Mouse (Mus musculus) forebrain, embryonic 13.5 days (tissue): ENCODE results near the gene Gbp2. TPM values are rescaled to one million over a fixed set of nuclear protein-coding genes. Genes with fewer than 3 reads are reported as not detected.

Experiments used
- ATAC-seq: fragments of 200-750 bp; cut with Nextera tagmentation; 2 replicates; pipeline ENCODE4 v1.8.0; 2017
- H3K27ac ChIP-seq: fragments of 300-500 bp; sonication (generic); 2 replicates; pipeline ENCODE4 v1.5.1; 2015; ENCODE audit warnings: inconsistent platforms, mild to moderate bottlenecking, moderate library complexity
- H3K27me3 ChIP-seq: fragments of 300-500 bp; sonication (generic); 2 replicates; pipeline ENCODE4 v1.6.1; 2015; ENCODE audit warnings: mild to moderate bottlenecking, inconsistent platforms
- H3K36me3 ChIP-seq: fragments of 300-500 bp; sonication (generic); 2 replicates; pipeline ENCODE4 v1.6.1; 2015; ENCODE audit warnings: mild to moderate bottlenecking, inconsistent platforms; ENCODE audit not compliant: poor library complexity, severe bottlenecking
- H3K4me1 ChIP-seq: fragments of 300-500 bp; sonication (generic); 2 replicates; pipeline ENCODE4 v1.6.1; 2015; ENCODE audit warnings: inconsistent platforms
- H3K4me2 ChIP-seq: fragments of 300-500 bp; sonication (generic); 2 replicates; pipeline ENCODE4 v1.6.1; 2015; ENCODE audit warnings: inconsistent platforms, mild to moderate bottlenecking, moderate library complexity
- H3K4me3 ChIP-seq: fragments of 300-500 bp; sonication (generic); 2 replicates; pipeline ENCODE4 v1.5.1; 2015; ENCODE audit warnings: mild to moderate bottlenecking, inconsistent platforms
- H3K9ac ChIP-seq: fragments of 300-500 bp; sonication (generic); 2 replicates; pipeline ENCODE4 v1.6.1; 2015; ENCODE audit warnings: mild to moderate bottlenecking, inconsistent platforms
- H3K9me3 ChIP-seq: fragments of 300-500 bp; sonication (generic); replicated peaks from 2 replicates; pipeline ENCODE4 v1.6.1; 2016; ENCODE audit warnings: inconsistent platforms
- WGBS: fragments of 180-500 bp; shearing (Covaris S2); methylation state at CpG from one replicate; pipeline ENCODE4 v1.1.7; 2015; 5-methylcytosine and 5-hydroxymethylcytosine counted together
- polyA plus RNA-seq: library from polyadenylated mRNA; unstranded; fragments of >200 nt; fragmentation: Nextera tagmentation; extraction: Ambion mirVana; gene quantifications from 2 replicates; pipeline ENCODE4 v1.2.1, GENCODE M21; 2015

Gbp2 gene
- 0.15 and 0.19 TPM in 2 replicates for polyA plus RNA-seq

DNA sequence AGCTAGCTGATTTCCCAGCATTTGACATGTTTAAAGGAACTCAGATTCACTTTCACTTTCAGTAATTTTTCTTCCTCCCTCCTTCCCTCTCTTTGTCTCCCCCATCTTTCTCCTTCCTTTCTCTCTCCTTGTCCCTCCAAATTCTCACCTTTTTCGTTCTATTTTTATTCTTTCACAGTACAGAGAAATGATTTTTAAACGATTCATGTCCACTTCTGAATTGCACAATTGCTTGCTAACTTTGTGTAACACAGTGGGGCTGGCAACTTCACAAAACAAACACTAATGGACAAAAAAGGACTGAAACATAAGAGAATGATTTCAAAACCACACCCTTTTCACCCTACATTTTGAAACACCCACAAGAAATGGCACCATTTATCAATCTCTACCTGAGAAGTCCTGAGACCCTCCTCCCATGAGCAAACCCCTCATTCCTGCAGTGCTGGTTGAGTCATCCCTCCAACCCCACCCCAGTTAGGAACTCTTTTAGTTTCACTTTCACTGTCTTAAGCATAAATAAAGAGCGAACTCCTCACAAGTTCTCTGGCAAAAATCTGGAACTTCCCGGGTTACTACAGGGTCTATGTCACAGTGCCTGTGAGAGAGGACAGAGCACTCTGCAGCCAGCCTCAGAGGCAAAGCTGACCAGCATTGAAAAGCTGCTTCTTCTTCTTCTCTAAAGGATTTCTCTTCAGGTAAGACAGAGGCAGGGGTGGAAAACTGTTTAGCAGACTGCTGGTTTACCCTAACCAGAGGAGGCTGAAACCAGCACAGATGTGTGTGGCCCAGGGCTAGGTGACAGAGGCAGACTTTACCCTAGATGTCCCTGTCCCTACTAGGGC, at the start of gene Gbp2:
Gene Gbp2 (plus strand): TSS at position 492 of the 845 bp plus-strand sequence.
- H3K4me3 ChIP-seq, result no peak within 1 kb of the TSS
- 76% methylated on average over 4 of the region's 4 CpGs for WGBS

GRCm38 (mm10) chr3:142570738-142571137, 49.7 kb upstream of the Gbp2 start:
- no peak overlapping the region for H3K27ac ChIP-seq
- H3K4me2 ChIP-seq, result no peak overlapping the region
- no peaks in the 10 kb centered on the region for H3K36me3 ChIP-seq
- H3K9ac ChIP-seq, result no peak overlapping the region
- no peak for ATAC-seq
- no peak overlapping the region for H3K4me3 ChIP-seq
- WGBS, result 92% methylated on average over 4 of the region's 4 CpGs
- H3K4me1 ChIP-seq, result no peaks in the 10 kb centered on the region
- H3K27me3 ChIP-seq, result no peaks in the 10 kb centered on the region
- H3K9me3 ChIP-seq, result no peaks in the 10 kb centered on the region

More for the DNA sequence above, at the start of gene Gbp2:
- ATAC-seq, result 0 out of 2 replicates have a peak, but pooled peaks have one; percentile 30
- Histone ChIP-seq H3K9me3 (no peaks in the 10 kb centered on the region), H3K4me2 (no peak within 1 kb of the TSS), H3K9ac (no peak within 1 kb of the TSS), H3K4me1 (0 out of 2 replicates have a peak, but pooled peaks cover 4% of the 10 kb centered on the region), H3K27me3 (no peaks in the 10 kb centered on the region), H3K36me3 (no peaks in the 10 kb centered on the region), H3K27ac (no peak within 1 kb of the TSS)

DNA sequence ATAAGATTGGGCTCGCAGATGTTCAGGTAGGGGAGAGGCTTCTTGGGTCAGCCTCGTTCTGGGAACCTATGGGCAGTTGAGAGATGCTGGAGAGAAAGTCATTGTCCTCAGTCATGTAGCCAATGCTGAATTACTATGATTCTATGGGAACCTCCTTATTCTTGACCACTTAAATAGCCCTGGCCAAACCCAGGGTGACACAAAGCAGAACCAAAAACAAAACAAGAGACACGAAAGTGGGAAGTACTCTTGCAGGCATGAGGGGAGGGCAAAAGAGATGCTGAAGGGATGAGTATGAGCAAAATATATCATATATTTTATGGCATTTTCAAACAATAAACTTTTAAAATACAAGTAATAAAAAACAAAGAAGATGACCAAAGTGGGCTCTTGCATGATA, 43.3 kb upstream of the Gbp2 start:
- Histone ChIP-seq H3K4me3 (no peak overlapping the region), H3K9me3 (no peaks in the 10 kb centered on the region), H3K27ac (no peak overlapping the region), H3K36me3 (no peaks in the 10 kb centered on the region), H3K4me1 (no peaks in the 10 kb centered on the region), H3K4me2 (no peak overlapping the region), H3K9ac (no peak overlapping the region), H3K27me3 (no peaks in the 10 kb centered on the region)
- no peak for ATAC-seq
- 87% methylated on average over 3 of the region's 3 CpGs for WGBS

DNA sequence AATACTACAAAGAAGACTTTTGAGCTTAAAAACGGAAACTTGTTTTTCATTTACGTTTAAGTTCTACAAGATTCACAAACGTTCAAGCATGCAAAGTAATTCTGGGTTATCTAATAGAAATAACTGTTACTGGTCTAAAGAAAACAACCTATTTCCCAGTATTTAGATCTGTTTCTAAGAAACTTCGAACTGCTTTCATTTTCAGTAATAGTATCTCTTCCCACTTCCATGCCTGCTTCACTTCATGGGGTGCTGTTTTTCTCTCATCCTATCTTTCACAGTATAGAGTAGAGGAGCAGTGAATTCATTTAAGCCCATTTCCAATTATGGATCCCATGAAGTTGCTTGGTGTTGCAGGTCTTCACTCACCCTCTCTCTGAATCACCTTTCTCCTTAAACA, 42.1 kb upstream of the Gbp2 start:
- H3K9ac ChIP-seq, result no peak overlapping the region
- H3K4me3 ChIP-seq, result no peak overlapping the region
- no peaks in the 10 kb centered on the region for H3K36me3 ChIP-seq
- no peak overlapping the region for H3K27ac ChIP-seq
- H3K4me2 ChIP-seq, result no peak overlapping the region
- no peaks in the 10 kb centered on the region for H3K27me3 ChIP-seq
- ATAC-seq, result no peak
- no peaks in the 10 kb centered on the region for H3K4me1 ChIP-seq
- no peaks in the 10 kb centered on the region for H3K9me3 ChIP-seq
- 91% methylated on average over 4 of the region's 4 CpGs for WGBS

DNA sequence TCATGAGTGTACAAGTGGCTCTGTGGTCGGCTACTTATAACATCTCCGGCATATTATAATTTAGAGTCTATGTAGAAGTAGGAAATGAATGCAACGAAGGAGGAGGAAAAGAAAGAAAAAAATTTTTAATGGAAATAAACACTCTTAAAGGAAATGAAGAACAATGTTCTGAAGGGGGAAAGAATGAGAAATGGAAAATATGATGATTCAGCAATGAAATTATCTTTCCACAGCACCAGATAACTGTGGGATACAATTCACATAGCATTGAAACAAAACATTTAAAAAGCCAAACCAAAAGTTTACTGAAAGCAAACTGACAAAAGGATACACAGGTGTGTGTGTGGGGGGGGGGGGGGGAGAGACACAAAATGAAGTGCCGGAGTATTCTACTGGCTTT, 37.3 kb upstream of the Gbp2 start:
- ATAC-seq, result no peak
- 93% methylated on average over 4 of the region's 4 CpGs for WGBS
- H3K27me3 ChIP-seq, result no peaks in the 10 kb centered on the region

DNA sequence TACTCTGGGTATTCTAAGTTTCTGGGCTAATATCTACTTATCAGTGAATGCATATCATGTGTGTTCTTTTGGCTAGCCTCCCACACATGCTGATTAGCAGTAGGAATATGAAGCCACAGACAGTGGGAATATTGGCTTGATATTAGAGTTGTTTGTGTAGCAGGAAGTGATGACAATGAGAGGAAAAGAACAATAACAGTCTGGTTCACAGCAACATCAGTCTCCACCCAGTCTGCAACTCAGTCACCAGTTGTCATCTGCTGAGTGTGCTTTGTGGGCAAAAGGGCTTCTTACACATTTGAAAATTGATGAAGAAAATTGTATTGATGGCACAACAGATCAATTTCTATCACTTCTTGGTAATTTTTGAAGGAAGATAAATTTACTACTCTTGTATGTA, 33.0 kb upstream of the Gbp2 start:
- Histone ChIP-seq H3K4me2 (no peak overlapping the region), H3K9me3 (no peaks in the 10 kb centered on the region), H3K4me1 (no peaks in the 10 kb centered on the region), H3K27me3 (no peaks in the 10 kb centered on the region), H3K4me3 (no peak overlapping the region), H3K36me3 (no peaks in the 10 kb centered on the region), H3K9ac (no peak overlapping the region), H3K27ac (no peak overlapping the region)
- no peak for ATAC-seq

More for the DNA sequence above, 37.3 kb upstream of the Gbp2 start:
- Histone ChIP-seq H3K4me3 (no peak overlapping the region), H3K36me3 (no peaks in the 10 kb centered on the region), H3K4me1 (no peaks in the 10 kb centered on the region), H3K9me3 (no peaks in the 10 kb centered on the region), H3K9ac (no peak overlapping the region), H3K27ac (no peak overlapping the region), H3K4me2 (no peak overlapping the region)

DNA sequence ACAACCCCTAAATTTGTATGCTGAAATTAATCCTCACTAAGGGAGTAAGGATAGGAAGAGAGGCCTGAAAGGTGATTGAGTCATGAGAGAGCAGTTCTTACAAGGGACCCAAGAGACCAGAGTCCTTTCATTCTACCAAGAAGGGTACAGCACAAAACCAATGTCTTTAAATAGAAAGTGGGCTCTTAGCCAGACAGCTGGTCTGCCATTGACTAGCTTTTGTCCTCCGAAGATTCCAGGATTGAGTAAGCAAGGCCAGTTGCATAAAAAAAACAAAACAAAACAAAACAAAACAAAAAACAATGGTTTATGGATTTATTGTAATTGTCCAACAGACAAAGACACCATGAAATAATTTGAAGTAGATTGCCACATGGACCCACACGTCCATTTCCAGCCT, 31.5 kb upstream of the Gbp2 start:
- no peaks in the 10 kb centered on the region for H3K4me1 ChIP-seq
- ATAC-seq, result no peak
- no peak overlapping the region for H3K27ac ChIP-seq
- H3K4me3 ChIP-seq, result no peak overlapping the region
- H3K4me2 ChIP-seq, result no peak overlapping the region
- no peaks in the 10 kb centered on the region for H3K27me3 ChIP-seq
- H3K36me3 ChIP-seq, result no peaks in the 10 kb centered on the region
- H3K9me3 ChIP-seq, result no peaks in the 10 kb centered on the region
- H3K9ac ChIP-seq, result no peak overlapping the region
- WGBS, result 77% methylated on average over 2 of the region's 2 CpGs

- H3K4me2 ChIP-seq, result no peak overlapping the region
- no peaks in the 10 kb centered on the region for H3K4me1 ChIP-seq
- H3K9ac ChIP-seq, result no peak overlapping the region
- H3K4me3 ChIP-seq, result no peak overlapping the region
- H3K36me3 ChIP-seq, result no peaks in the 10 kb centered on the region
- H3K27ac ChIP-seq, result no peak overlapping the region
- no peaks in the 10 kb centered on the region for H3K9me3 ChIP-seq
- no peak for ATAC-seq
- H3K27me3 ChIP-seq, result no peaks in the 10 kb centered on the region
- 86% methylated on average over 4 of the region's 4 CpGs for WGBS
Observed at GRCm38 (mm10) chr3:142590431-142591067, 29.9 kb upstream of the Gbp2 start.

DNA sequence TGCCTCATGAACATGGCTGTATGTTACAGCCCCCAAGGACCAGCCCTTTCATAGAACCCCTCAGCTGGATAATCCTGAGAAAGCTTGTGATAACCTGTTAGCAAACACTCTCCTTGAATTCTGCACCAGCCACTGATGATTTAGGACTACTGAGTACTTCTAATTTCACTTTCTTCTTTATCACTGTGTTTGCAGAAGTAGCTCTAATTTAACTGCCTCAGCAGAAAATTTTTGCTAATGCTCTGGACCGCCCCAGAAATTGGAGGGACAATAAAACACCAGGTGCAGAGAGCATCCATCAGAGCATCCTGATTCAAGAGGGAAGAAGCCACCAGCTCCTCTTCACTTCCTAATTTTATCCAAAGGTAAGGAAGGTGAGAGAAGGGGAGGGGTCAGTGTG, 25.9 kb upstream of the Gbp2 start, which contains the start of gene Gbp2b:
Gene Gbp2b (plus strand): TSS at position 301 of the 400 bp plus-strand sequence.
- Histone ChIP-seq H3K9ac (no peak within 1 kb of the TSS), H3K9me3 (no peaks in the 10 kb centered on the region), H3K27ac (no peak within 1 kb of the TSS), H3K4me3 (no peak within 1 kb of the TSS), H3K36me3 (no peaks in the 10 kb centered on the region), H3K27me3 (no peaks in the 10 kb centered on the region), H3K4me1 (no peaks in the 10 kb centered on the region), H3K4me2 (no peak within 1 kb of the TSS)
- WGBS, result 88% methylated on average over 1 of the region's 1 CpGs
- no peak for ATAC-seq

DNA sequence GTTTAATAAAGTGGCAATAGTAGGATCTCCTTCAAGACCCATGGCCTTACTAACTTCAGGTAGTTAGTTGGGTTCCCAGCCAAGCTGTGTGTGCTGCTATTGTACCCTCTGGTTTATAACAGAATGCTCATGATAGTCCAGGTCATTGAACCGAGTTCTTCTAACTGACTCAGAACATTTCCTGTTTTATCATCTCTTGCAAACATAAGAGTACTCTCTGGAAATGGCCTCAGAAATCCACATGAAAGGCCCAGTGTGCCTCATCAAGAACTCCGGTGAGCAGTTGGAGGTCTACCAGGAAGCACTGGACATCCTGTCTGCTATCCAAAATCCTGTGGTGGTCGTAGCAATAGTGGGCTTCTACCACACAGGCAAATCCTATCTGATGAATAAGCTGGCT, 22.5 kb upstream of the Gbp2 start:
- no peaks in the 10 kb centered on the region for H3K27me3 ChIP-seq
- H3K27ac ChIP-seq, result no peak overlapping the region
- no peaks in the 10 kb centered on the region for H3K9me3 ChIP-seq
- ATAC-seq, result no peak
- H3K9ac ChIP-seq, result no peak overlapping the region
- WGBS, result 76% methylated on average over 3 of the region's 3 CpGs
- no peaks in the 10 kb centered on the region for H3K36me3 ChIP-seq
- H3K4me1 ChIP-seq, result no peaks in the 10 kb centered on the region
- H3K4me3 ChIP-seq, result no peak overlapping the region
- no peak overlapping the region for H3K4me2 ChIP-seq

GRCm38 (mm10) chr3:142601675-142602074, 18.7 kb upstream of the Gbp2 start:
- no peaks in the 10 kb centered on the region for H3K27me3 ChIP-seq
- H3K27ac ChIP-seq, result no peak overlapping the region
- no peaks in the 10 kb centered on the region for H3K9me3 ChIP-seq
- no peak overlapping the region for H3K4me3 ChIP-seq
- no peak overlapping the region for H3K9ac ChIP-seq
- H3K4me2 ChIP-seq, result no peak overlapping the region
- no peaks in the 10 kb centered on the region for H3K4me1 ChIP-seq
- no peak for ATAC-seq
- no peaks in the 10 kb centered on the region for H3K36me3 ChIP-seq

DNA sequence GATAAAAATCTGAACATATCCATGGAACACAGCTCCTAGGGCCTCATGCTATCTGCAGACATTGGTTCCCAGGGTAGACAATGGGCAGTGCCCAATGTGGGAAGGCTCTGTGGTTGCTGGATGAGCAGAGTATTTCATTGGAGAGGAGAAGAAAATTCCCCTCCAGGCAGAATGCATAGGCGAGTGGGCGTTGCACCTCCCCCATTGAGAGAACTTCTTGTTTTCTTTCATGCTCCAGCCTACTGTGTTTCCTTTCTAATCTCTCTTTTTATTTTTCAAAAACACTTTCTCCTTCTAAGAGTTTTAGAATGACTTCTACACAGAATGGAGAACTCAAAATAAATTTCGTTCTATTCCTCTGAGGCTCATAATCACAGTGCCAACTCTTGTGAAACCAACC, 1.7 kb upstream of the Gbp2 start:
- H3K36me3 ChIP-seq, result no peaks in the 10 kb centered on the region
- H3K27me3 ChIP-seq, result no peaks in the 10 kb centered on the region
- H3K4me3 ChIP-seq, result no peak overlapping the region
- H3K9me3 ChIP-seq, result no peaks in the 10 kb centered on the region
- WGBS, result 77% methylated on average over 3 of the region's 3 CpGs
- no peak overlapping the region for H3K9ac ChIP-seq
- no peak for ATAC-seq
- H3K27ac ChIP-seq, result no peak overlapping the region
- H3K4me2 ChIP-seq, result no peak overlapping the region
- H3K4me1 ChIP-seq, result 0 out of 2 replicates have a peak, but pooled peaks cover 4% of the 10 kb centered on the region
